Mouse (Mus musculus) hindbrain, embryonic 15.5 days (tissue): ENCODE measurements around the gene Il21r. TPM values are rescaled to one million over a fixed set of nuclear protein-coding genes. Genes with fewer than 3 reads are reported as not detected.

ENCODE experiments used
- ATAC-seq: fragments of 200-750 bp; cut with Nextera tagmentation; 2 replicates; pipeline ENCODE4 v1.8.0; 2017; ENCODE audit warnings: low read depth, moderate number of reproducible peaks, moderate TSS enrichment; ENCODE audit not compliant: low FRiP score
- H3K27ac ChIP-seq: fragments of 300-500 bp; sonication (generic); replicated peaks from 2 replicates; pipeline ENCODE4 v1.5.1; 2015; ENCODE audit warnings: mild to moderate bottlenecking, inconsistent platforms
- H3K27me3 ChIP-seq: fragments of 300-500 bp; sonication (generic); 2 replicates; pipeline ENCODE4 v1.6.1; 2015; ENCODE audit warnings: control low read depth, inconsistent platforms
- H3K36me3 ChIP-seq: fragments of 300-500 bp; sonication (generic); 2 replicates; pipeline ENCODE4 v1.6.1; 2015; ENCODE audit warnings: control low read depth, inconsistent platforms
- H3K4me1 ChIP-seq: fragments of 300-500 bp; sonication (generic); replicated peaks from 2 replicates; pipeline ENCODE4 v1.6.1; 2015; ENCODE audit warnings: control low read depth, inconsistent platforms
- H3K4me2 ChIP-seq: fragments of 300-500 bp; sonication (generic); 2 replicates; pipeline ENCODE4 v1.6.1; 2015; ENCODE audit warnings: moderate library complexity, mild to moderate bottlenecking, inconsistent platforms
- H3K4me3 ChIP-seq: fragments of 300-500 bp; sonication (generic); 2 replicates; pipeline ENCODE4 v1.5.1; 2015; ENCODE audit warnings: mild to moderate bottlenecking, inconsistent platforms
- H3K9ac ChIP-seq: fragments of 300-500 bp; sonication (generic); 2 replicates; pipeline ENCODE4 v1.6.1; 2015; ENCODE audit warnings: inconsistent platforms
- H3K9me3 ChIP-seq: fragments of 300-500 bp; sonication (generic); 2 replicates; pipeline ENCODE4 v1.6.1; 2016; ENCODE audit warnings: control low read depth, inconsistent platforms
- WGBS: fragments of 180-500 bp; shearing (Covaris S2); methylation state at CpG from one replicate; pipeline ENCODE4 v1.1.7; 2015; 5-methylcytosine and 5-hydroxymethylcytosine counted together
- polyA plus RNA-seq: library from polyadenylated mRNA; unstranded; fragments of >200 nt; fragmentation: Nextera tagmentation; extraction: Ambion mirVana; gene quantifications from 2 replicates; pipeline ENCODE4 v1.2.1, GENCODE M21; 2015

Gene Il21r
- polyA plus RNA-seq, 1 experiment from 2014 or later: 0.26 TPM

DNA sequence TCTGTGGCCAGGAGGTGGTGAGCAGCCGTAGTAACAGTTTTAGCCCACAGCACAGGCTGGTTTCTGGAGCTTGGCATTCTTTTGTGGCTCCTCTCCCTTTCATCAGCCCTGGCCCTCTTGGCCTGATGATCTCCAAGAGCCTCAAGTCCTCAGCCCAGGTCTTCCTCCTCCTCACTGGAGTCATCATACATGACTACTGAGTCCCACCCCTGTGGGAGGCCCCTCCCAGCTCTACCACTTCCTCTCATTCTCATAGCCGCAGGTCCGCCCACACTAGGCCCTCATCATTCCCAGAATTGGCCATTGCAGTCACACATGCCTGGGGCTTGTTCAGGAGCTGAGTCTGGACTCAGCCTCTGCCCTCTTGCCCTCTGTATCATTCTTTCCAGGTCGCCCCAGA, 9.4 kb upstream of the Il21r start:
- no peak for ATAC-seq
- no peaks in the 10 kb centered on the region for H3K4me1 ChIP-seq
- WGBS: 90% methylated on average over 4 of the region's 4 CpGs

DNA sequence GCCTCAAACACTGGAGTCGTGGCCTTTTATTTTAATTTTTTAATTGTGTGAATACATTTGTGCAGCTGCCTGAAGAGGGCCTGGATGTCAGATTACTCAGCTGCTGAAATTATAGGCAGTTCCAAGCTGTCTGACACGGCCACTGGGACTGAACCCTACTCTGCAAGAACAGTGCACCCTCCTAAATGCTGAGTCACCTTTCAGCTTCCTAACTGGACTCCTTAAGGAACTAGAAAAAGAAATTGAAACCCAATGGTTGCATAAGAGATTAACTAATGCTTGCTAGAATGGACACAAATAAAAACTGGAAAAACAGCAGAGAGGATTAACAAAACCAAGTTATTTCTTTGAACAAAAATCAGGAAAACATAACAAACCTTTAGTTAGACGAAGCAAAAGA, 6.8 kb upstream of the Il21r start:
- 78% methylated on average over 3 of the region's 3 CpGs for WGBS
- no peak overlapping the region for H3K4me3 ChIP-seq
- H3K4me2 ChIP-seq: no peak overlapping the region
- no peaks in the 10 kb centered on the region for H3K9me3 ChIP-seq
- no peak overlapping the region for H3K9ac ChIP-seq
- no peak for ATAC-seq
- H3K27ac ChIP-seq: no peak overlapping the region
- H3K27me3 ChIP-seq: no peaks in the 10 kb centered on the region
- H3K36me3 ChIP-seq: no peaks in the 10 kb centered on the region
- no peaks in the 10 kb centered on the region for H3K4me1 ChIP-seq

More for the DNA sequence above, 9.4 kb upstream of the Il21r start:
- Histone ChIP-seq H3K4me3 (no peak overlapping the region), H3K4me2 (no peak overlapping the region), H3K9ac (no peak overlapping the region), H3K36me3 (no peaks in the 10 kb centered on the region), H3K27me3 (no peaks in the 10 kb centered on the region), H3K27ac (no peak overlapping the region), H3K9me3 (no peaks in the 10 kb centered on the region)

DNA sequence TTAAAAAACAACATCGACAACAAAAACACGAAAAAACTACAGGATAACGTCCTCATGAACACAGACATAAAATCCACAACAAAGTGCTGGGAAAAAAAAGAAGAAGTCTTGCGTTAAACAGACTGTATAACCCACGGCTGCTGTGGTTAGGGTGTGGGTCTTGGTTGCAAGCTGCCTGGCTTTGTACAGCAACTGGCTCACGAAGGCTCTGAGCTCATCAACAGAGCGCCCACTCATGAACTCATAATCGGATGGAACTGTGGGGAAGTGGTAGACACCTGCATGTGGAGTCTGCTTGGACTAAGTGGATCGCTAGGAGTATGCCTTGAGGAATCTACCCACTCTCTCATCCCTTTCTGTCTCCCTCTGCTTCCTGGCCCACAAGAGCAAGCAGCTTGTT, 6.1 kb upstream of the Il21r start:
- no peaks in the 10 kb centered on the region for H3K9me3 ChIP-seq
- H3K27me3 ChIP-seq: no peaks in the 10 kb centered on the region
- no peak overlapping the region for H3K27ac ChIP-seq
- no peak for ATAC-seq
- H3K9ac ChIP-seq: no peak overlapping the region
- WGBS: 87% methylated on average over 9 of the region's 9 CpGs
- no peaks in the 10 kb centered on the region for H3K36me3 ChIP-seq
- H3K4me2 ChIP-seq: no peak overlapping the region
- H3K4me3 ChIP-seq: no peak overlapping the region
- no peaks in the 10 kb centered on the region for H3K4me1 ChIP-seq

DNA sequence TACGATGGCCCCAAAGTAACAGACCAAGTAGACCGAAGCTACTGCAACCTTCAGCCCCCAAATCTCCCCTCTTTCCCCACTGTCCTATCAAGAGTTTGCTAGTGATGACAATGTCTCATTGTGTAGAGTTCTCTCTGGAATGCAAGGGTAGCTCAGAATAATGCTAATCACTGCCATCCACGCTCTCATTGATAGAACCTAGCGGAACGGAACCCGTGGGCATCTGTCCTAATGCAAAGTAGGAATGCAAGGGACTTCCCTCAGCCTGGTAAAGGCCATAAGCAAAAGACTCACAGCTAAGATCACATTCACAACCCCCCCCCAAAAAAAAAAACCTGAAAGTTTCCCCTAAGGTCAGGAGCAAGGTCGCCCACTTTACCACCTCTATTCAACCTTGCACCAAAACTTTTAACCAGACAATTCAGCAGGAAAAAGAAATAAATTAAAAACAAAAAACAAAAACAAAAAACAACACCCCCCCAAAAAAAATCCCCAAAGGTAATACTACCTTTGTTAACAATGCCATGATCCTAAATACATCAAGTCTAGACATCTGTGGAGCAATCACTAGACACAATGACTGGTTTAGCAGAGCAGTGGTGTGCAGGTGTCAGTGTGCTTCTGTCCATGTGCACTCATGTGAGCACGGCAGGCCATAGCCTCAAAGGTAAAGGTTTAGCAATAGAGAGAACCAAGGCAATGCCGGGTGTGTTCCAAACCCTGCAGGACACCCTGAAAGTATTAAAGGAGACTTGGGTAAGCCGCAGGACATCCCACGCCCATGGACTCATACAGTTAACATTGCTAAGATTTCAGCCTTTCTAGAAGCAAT, 5.5 kb upstream of the Il21r start:
- H3K4me3 ChIP-seq: no peak overlapping the region
- no peaks in the 10 kb centered on the region for H3K4me1 ChIP-seq
- 85% methylated on average over 11 of the region's 11 CpGs for WGBS
- no peaks in the 10 kb centered on the region for H3K36me3 ChIP-seq
- no peaks in the 10 kb centered on the region for H3K27me3 ChIP-seq
- ATAC-seq: no peak
- H3K27ac ChIP-seq: no peak overlapping the region
- H3K4me2 ChIP-seq: no peak overlapping the region
- no peaks in the 10 kb centered on the region for H3K9me3 ChIP-seq
- H3K9ac ChIP-seq: no peak overlapping the region

DNA sequence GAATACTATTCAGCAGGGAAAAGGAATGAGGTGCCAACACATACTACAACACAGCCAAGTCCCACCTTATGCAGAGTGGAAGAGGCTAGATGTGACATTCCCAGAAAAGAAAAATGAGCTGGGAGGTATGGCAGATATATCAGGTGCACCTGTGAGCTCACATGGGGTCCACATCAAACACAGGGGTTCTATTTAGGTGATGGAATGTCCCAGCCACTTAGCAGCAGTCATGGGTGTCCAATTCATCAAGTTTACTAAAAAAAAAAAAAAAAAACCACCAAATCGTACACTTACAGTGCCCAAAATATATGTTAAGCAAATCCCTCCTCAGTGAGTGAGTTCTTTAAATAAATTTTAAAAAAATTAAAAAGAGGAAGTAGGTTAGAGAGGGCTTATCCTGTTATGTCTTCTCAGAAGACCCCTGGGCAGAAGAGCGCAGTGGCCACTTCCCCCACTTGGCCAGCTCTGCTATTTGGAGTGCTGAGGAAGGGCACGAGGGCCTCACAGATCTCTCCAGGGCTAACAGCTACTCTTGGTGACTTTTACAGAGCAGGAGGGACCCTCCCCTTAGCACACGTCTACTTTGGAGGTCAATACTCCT, 3.8 kb upstream of the Il21r start:
- WGBS: 79% methylated on average over 4 of the region's 4 CpGs
- ATAC-seq: no peak

DNA sequence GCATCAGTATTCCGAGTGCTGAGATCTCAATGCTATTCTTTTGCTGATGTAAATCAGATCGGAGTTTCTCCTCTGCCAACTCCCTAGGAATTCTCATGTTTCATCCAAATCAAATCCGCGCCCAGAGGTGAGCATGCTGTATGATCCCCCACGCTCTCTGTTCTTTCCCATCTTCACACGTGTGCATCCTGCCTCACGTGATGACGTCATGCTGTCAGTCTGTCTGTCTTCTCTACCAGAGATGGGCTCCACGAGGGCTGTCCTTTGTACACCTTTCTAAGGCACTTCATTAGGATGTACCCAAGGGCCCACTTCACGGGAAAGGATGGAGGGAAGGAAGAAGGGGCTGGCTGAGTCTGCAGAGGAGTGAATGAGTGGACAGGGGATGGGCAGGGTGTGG, 3.1 kb upstream of the Il21r start:
- 74% methylated on average over 10 of the region's 10 CpGs for WGBS
- no peak for ATAC-seq

More for the DNA sequence above, 3.8 kb upstream of the Il21r start:
- Histone ChIP-seq H3K27me3 (no peaks in the 10 kb centered on the region), H3K4me2 (no peak overlapping the region), H3K9ac (no peak overlapping the region), H3K4me3 (no peak overlapping the region), H3K36me3 (no peaks in the 10 kb centered on the region), H3K4me1 (no peaks in the 10 kb centered on the region), H3K27ac (no peak overlapping the region), H3K9me3 (no peaks in the 10 kb centered on the region)

DNA sequence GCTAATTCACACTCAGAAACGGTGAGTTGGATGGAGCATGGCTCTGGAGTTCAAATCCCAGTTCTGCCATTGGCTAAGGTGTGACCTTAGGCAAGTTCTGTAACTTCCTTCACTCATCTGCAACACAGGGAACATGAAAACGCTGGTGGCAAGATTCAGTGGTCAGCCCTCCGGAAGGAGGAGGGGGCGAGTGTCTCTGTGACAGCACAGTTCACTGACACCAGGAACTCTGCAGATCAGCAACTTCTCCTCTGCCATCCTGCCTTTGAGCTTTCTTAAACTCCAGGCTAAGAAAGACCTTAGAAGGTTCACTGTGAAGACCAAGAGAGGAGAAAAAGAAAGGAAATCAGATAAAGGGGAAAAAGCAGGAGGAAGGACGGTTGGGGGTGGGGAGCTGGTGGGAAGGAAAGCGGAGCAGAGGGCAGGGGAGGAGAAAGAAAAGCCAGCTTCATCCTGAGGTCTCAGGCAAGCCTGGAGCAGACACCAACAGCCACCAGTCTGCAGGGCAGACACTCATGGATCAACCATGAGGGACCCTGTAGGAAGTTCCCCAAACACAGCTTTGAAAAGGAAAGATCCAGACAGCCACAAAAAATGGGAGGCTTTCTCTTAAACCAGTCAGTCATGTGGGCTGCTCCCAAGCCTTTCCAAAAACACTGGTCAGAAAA, 2.5 kb upstream of the Il21r start:
- Histone ChIP-seq H3K27ac (no peak overlapping the region), H3K4me1 (no peaks in the 10 kb centered on the region), H3K9me3 (no peaks in the 10 kb centered on the region), H3K4me3 (no peak overlapping the region), H3K9ac (no peak overlapping the region), H3K36me3 (no peaks in the 10 kb centered on the region), H3K4me2 (no peak overlapping the region), H3K27me3 (no peaks in the 10 kb centered on the region)
- 51% methylated on average over 6 of the region's 6 CpGs for WGBS
- ATAC-seq: no peak

More for the DNA sequence above, 3.1 kb upstream of the Il21r start:
- H3K27me3 ChIP-seq: no peaks in the 10 kb centered on the region
- H3K36me3 ChIP-seq: no peaks in the 10 kb centered on the region
- no peak overlapping the region for H3K9ac ChIP-seq
- H3K4me1 ChIP-seq: no peaks in the 10 kb centered on the region
- no peak overlapping the region for H3K4me2 ChIP-seq
- no peaks in the 10 kb centered on the region for H3K9me3 ChIP-seq
- no peak overlapping the region for H3K4me3 ChIP-seq
- H3K27ac ChIP-seq: no peak overlapping the region

DNA sequence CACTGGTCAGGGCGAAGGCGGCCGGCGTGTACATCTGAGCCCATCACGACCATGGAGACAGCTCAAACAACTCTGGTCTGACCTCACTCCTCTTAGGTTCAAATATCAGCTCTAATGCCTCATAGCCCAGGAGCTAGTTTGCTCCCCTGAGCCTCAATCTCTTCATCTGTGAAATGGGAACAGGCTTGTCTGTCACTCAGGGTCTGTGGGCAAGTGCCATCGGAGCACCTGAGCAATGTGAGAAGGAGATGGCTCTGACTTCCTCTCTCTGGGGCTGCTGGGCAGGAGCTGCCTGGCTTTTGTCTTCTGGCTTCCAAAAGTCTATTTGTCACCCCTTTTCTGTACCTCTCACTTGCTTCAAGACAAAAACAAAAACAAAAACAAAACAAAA, 2.0 kb upstream of the Il21r start:
- Histone ChIP-seq H3K4me2 (no peak overlapping the region), H3K4me1 (no peaks in the 10 kb centered on the region), H3K4me3 (no peak overlapping the region)

DNA sequence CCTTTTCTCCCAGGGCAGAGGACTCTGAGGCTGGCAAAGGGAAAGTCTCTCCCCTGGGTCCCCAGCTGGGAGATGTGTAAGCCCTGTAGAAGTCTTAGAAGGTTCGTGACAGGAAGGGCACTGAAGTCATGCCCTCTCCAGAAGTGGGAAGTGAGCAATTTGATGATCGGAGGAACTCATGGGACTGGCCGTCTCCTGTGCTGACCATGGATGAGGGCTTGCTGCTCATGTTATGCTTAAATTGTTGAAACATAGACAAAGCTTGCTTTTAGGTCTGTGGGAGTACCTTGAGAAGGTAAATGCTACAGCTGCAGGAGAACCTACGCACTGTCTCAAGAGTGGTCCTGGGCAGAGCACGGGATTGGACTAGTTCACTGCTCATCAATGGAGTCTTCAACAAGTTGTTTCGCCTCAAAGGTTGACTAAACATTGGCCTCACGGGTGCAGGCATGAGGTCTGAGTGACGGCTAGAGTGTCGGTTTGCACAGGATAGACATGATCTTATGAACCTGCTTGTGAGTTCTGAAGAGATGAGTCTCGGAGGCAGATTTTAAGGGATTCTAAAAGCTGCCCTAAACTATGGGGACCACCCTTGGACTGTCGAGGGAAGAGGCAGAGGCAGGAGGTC, 1.3 kb upstream of the Il21r start:
- Histone ChIP-seq H3K9me3 (no peaks in the 10 kb centered on the region), H3K4me2 (no peak overlapping the region), H3K9ac (no peak overlapping the region), H3K27ac (no peak overlapping the region), H3K27me3 (no peaks in the 10 kb centered on the region), H3K36me3 (no peaks in the 10 kb centered on the region), H3K4me3 (no peak overlapping the region), H3K4me1 (no peaks in the 10 kb centered on the region)
- 82% methylated on average over 11 of the region's 11 CpGs for WGBS
- no peak for ATAC-seq

More for the DNA sequence above, 2.0 kb upstream of the Il21r start:
- Histone ChIP-seq H3K27me3 (no peaks in the 10 kb centered on the region), H3K9ac (no peak overlapping the region), H3K36me3 (no peaks in the 10 kb centered on the region), H3K27ac (no peak overlapping the region), H3K9me3 (no peaks in the 10 kb centered on the region)
- 89% methylated on average over 6 of the region's 6 CpGs for WGBS
- ATAC-seq: no peak

DNA sequence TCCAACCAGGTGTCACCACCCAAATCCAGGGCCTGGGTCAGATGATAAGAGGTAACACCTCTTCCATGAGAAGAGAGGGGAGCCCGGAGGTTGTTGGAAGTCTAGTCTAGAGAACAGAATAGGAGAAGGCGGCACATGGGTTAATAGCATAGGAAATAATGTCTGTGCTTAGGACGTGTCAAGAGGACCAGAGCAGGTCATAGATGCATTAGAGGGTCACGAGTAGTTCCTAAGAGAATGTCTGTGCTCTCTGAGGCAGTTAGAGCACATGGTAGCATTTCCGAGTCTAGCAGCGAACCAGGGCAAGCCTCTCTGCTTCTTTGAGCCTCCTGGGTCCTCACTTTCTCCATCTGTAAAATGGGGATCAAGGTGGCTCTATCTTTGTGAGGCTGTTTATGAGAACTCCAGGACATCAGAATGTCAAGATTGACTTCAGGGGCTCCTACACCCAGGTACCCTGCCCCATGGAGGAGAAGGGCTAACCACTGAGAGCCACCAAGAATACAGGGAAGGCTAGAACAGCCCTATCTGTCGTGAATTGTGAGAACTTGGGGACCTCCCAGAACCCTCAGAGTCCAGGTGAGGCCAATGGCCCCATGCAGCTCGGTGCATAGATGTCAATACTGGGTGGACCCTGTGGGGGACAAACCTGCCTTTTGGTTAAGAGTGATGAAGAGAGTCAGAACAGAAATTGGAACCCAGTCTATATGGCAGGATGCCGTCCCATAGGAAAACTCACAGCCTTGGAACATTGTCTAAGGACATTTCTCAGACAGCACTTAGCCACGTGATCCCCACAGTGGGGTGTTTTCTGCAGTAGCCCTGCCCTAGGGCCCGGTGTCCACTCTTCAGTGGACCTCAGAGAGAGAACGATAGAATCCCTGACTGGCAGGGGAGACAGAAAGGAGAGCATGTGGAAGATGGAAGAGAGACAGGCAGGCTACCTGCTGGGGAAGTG, 1.4 kb downstream of the Il21r start:
- H3K4me1 ChIP-seq: no peaks in the 10 kb centered on the region
- ATAC-seq: no peak
- no peak overlapping the region for H3K9ac ChIP-seq
- H3K4me2 ChIP-seq: no peak overlapping the region
- H3K27ac ChIP-seq: no peak overlapping the region
- no peak overlapping the region for H3K4me3 ChIP-seq
- no peaks in the 10 kb centered on the region for H3K27me3 ChIP-seq
- H3K36me3 ChIP-seq: no peaks in the 10 kb centered on the region
- 85% methylated on average over 12 of the region's 12 CpGs for WGBS
- H3K9me3 ChIP-seq: no peaks in the 10 kb centered on the region

DNA sequence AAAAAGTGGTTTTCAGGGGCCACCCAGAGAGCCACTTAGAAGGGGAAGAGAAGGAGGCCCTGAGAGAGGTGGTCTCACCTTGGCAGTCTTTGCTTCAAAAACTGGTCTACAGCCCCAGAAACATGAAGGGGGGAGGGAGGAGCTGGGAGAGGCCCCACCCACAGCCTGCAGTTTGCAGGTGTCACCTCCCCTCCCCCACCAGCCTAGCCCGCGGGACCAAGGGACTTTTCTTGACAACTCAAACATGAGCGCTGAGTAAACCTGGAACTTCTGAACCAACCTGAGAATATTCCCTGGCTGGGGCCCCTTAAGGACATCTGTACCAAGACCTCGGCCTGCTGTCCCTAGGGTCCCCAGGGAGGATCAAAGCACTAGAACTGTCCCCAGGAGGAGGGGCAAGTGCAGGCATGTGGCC, 2.5 kb downstream of the Il21r start:
- Histone ChIP-seq H3K9ac (no peak overlapping the region), H3K27ac (no peak overlapping the region), H3K4me3 (no peak overlapping the region), H3K4me1 (no peaks in the 10 kb centered on the region), H3K9me3 (no peaks in the 10 kb centered on the region), H3K27me3 (no peaks in the 10 kb centered on the region), H3K36me3 (no peaks in the 10 kb centered on the region), H3K4me2 (no peak overlapping the region)
- no peak for ATAC-seq
- 76% methylated on average over 4 of the region's 4 CpGs for WGBS
